Mouse (Mus musculus) stomach, postnatal 0 days (tissue): ENCODE data around the gene Cerk. TPM values are rescaled to one million over a fixed set of nuclear protein-coding genes. Genes with fewer than 3 reads are reported as not detected.

Experiments
- ATAC-seq: fragments of 200-750 bp; cut with Nextera tagmentation; 2 replicates; pipeline ENCODE4 v1.8.0; 2017; ENCODE audit not compliant: low FRiP score, low TSS enrichment
- DNase-seq: peaks from one replicate; pipeline ENCODE4 v3.0.0-alpha.2; 2016; ENCODE audit warnings: low spot score
- H3K27ac ChIP-seq: fragments of 300-500 bp; sonication (generic); replicated peaks from 2 replicates; pipeline ENCODE4 v1.5.1; 2014; ENCODE audit warnings: mild to moderate bottlenecking, control low read depth
- H3K27me3 ChIP-seq: fragments of 300-500 bp; sonication (generic); 2 replicates; pipeline ENCODE4 v1.6.1; 2014; ENCODE audit warnings: low read length; ENCODE audit not compliant: control insufficient read depth, insufficient read depth
- H3K36me3 ChIP-seq: fragments of 300-500 bp; sonication (generic); 2 replicates; pipeline ENCODE4 v1.6.1; 2014; ENCODE audit warnings: low read length, mixed read lengths; ENCODE audit not compliant: control insufficient read depth, insufficient read depth
- H3K4me1 ChIP-seq: fragments of 300-500 bp; sonication (generic); replicated peaks from 2 replicates; pipeline ENCODE4 v1.6.1; 2014; ENCODE audit warnings: antibody characterized with exemption; ENCODE audit not compliant: control insufficient read depth, insufficient read depth
- H3K4me2 ChIP-seq: fragments of 300-500 bp; sonication (generic); replicated peaks from 2 replicates; pipeline ENCODE4 v1.6.1; 2014; ENCODE audit warnings: low read depth, mild to moderate bottlenecking, control low read depth, moderate library complexity
- H3K4me3 ChIP-seq: fragments of 300-500 bp; sonication (generic); 2 replicates; pipeline ENCODE4 v1.5.1; 2014; ENCODE audit warnings: low read depth, low read length, control low read depth
- H3K9ac ChIP-seq: fragments of 300-500 bp; sonication (generic); 2 replicates; pipeline ENCODE4 v1.6.1; 2014; ENCODE audit warnings: mild to moderate bottlenecking, low read length, control low read depth, mixed read lengths
- H3K9me3 ChIP-seq: fragments of 300-500 bp; sonication (generic); 2 replicates; pipeline ENCODE4 v1.6.1; 2016; ENCODE audit warnings: low read length; ENCODE audit not compliant: control insufficient read depth
- CTCF ChIP-seq: IDR thresholded peaks from 2 replicates; pipeline ENCODE4 v1.5.1; 2016; ENCODE audit warnings: antibody characterized with exemption, low read depth, mild to moderate bottlenecking, moderate library complexity
- EP300 ChIP-seq: optimal IDR thresholded peaks from 2 replicates; pipeline ENCODE3; 2016; ENCODE audit warnings: antibody characterized with exemption
- WGBS: fragments of 180-500 bp; shearing (Covaris S2); extraction: QIAGEN DNeasy Blood & Tissue Kit; methylation state at CpG from one replicate; pipeline ENCODE4 v1.1.7; 2014; 5-methylcytosine and 5-hydroxymethylcytosine counted together
- polyA plus RNA-seq: library from polyadenylated mRNA; unstranded; fragments of >200 nt; fragmentation: Nextera tagmentation; extraction: Ambion mirVana; gene quantifications from 2 replicates; pipeline ENCODE4 v1.2.1, GENCODE M21; 2015

Gene Cerk
- polyA plus RNA-seq, 1 experiment from 2014 or later = 4.6 TPM

GRCm38 (mm10) chr15:86122261-86122949 lies 63.5 kb downstream of the Cerk start:
- Histone ChIP-seq H3K4me1 (no peaks in the 10 kb centered on the region), H3K9ac (no peak overlapping the region), H3K4me3 (no peak overlapping the region), H3K4me2 (no peak overlapping the region), H3K9me3 (no peaks in the 10 kb centered on the region), H3K27ac (no peak overlapping the region), H3K36me3 (peaks cover 9% of the 10 kb centered on the region), H3K27me3 (no peaks in the 10 kb centered on the region)
- DNase-seq = no peak
- ATAC-seq = no peak
- WGBS = 78% methylated on average over 9 of the region's 9 CpGs
- TF ChIP-seq CTCF = no peak
- TF ChIP-seq EP300 = no peak

- H3K4me3 ChIP-seq = no peak overlapping the region
- no peak for TF ChIP-seq EP300
Observed at GRCm38 (mm10) chr15:86119186-86119585, 66.8 kb downstream of the Cerk start.

GRCm38 (mm10) chr15:86117115-86118100 lies 68.5 kb downstream of the Cerk start:
- Histone ChIP-seq H3K4me3 (no peak overlapping the region), H3K27ac (no peak overlapping the region), H3K36me3 (peaks cover 6% of the 10 kb centered on the region), H3K4me2 (no peak overlapping the region), H3K27me3 (no peaks in the 10 kb centered on the region), H3K9ac (no peak overlapping the region), H3K9me3 (no peaks in the 10 kb centered on the region), H3K4me1 (peaks cover 2% of the 10 kb centered on the region; the same call in 1 of the 2 replicates)
- TF ChIP-seq CTCF = no peak
- TF ChIP-seq EP300 = no peak
- no peak for ATAC-seq
- WGBS = 77% methylated on average over 15 of the region's 15 CpGs
- DNase-seq = no peak

More at GRCm38 (mm10) chr15:86119186-86119585, 66.8 kb downstream of the Cerk start:
- no peak for DNase-seq
- no peak overlapping the region for H3K4me2 ChIP-seq
- no peak overlapping the region for H3K27ac ChIP-seq
- no peaks in the 10 kb centered on the region for H3K27me3 ChIP-seq
- H3K9ac ChIP-seq = no peak overlapping the region
- ATAC-seq = no peak
- peaks cover 9% of the 10 kb centered on the region for H3K36me3 ChIP-seq
- H3K4me1 ChIP-seq = no peaks in the 10 kb centered on the region
- no peaks in the 10 kb centered on the region for H3K9me3 ChIP-seq
- WGBS = 78% methylated on average over 7 of the region's 7 CpGs

- no peak for DNase-seq
- WGBS = 66% methylated on average over 5 of the region's 5 CpGs
- ATAC-seq = no peak
- peaks cover 4% of the 10 kb centered on the region; the same call in 1 of the 2 replicates for H3K4me1 ChIP-seq
- TF ChIP-seq EP300 (no peak), CTCF (no peak)
- no peaks in the 10 kb centered on the region for H3K27me3 ChIP-seq
- H3K9ac ChIP-seq = no peak overlapping the region
- H3K36me3 ChIP-seq = peaks cover 3% of the 10 kb centered on the region
- no peak overlapping the region for H3K4me2 ChIP-seq
- no peak overlapping the region for H3K27ac ChIP-seq
- no peak overlapping the region for H3K4me3 ChIP-seq
- no peaks in the 10 kb centered on the region for H3K9me3 ChIP-seq
Observed at GRCm38 (mm10) chr15:86116421-86116820, 69.5 kb downstream of the Cerk start.

GRCm38 (mm10) chr15:86113342-86113710 lies 72.6 kb downstream of the Cerk start:
- H3K4me1 ChIP-seq = peaks cover 9% of the 10 kb centered on the region
- H3K27me3 ChIP-seq = no peaks in the 10 kb centered on the region
- no peak for DNase-seq
- 0 out of 2 replicates have a peak, but pooled peaks have one; percentile 6 for ATAC-seq
- peak overlapping the region; percentile 14; the same call in 1 of the 2 replicates for H3K4me2 ChIP-seq
- TF ChIP-seq CTCF = no peak
- TF ChIP-seq EP300 = no peak
- no peaks in the 10 kb centered on the region for H3K9me3 ChIP-seq
- no peaks in the 10 kb centered on the region for H3K36me3 ChIP-seq
- H3K27ac ChIP-seq = peak overlapping the region; percentile 59
- no peak overlapping the region for H3K4me3 ChIP-seq
- 19% methylated on average over 9 of the region's 9 CpGs for WGBS
- H3K9ac ChIP-seq = no peak overlapping the region
